Mouse (Mus musculus) stomach, postnatal 0 days (tissue): ENCODE data around the gene Slc9a9.

Source experiments
- CTCF ChIP-seq: IDR thresholded peaks from 2 replicates; pipeline ENCODE4 v1.5.1; 2016; ENCODE audit warnings: antibody characterized with exemption, low read depth, mild to moderate bottlenecking, moderate library complexity
- EP300 ChIP-seq: optimal IDR thresholded peaks from 2 replicates; pipeline ENCODE3; 2016; ENCODE audit warnings: antibody characterized with exemption

- TF ChIP-seq CTCF = peak; percentile 75
- TF ChIP-seq EP300 = no peak
Measured at GRCm38 (mm10) chr9:94727457-94727856, 57.7 kb downstream of the Slc9a9 start.
